Mouse (Mus musculus): Measurements from ENCODE around the gene Hs6st1.

- no peak for TF ChIP-seq CTCF (IDR thresholded peaks at IDR 0.05; ENCODE audit: low read depth)
- TF ChIP-seq EP300 (IDR thresholded peaks at IDR 0.05; ENCODE audit: low read depth), result peak; percentile 90
Observed at GRCm38 (mm10) chr1:36130307-36131035, 62.3 kb downstream of the Hs6st1 start.
